Mouse (Mus musculus) megakaryocyte-erythroid progenitor cell, adult 5-6 weeks (primary cell): ENCODE data around the gene Arl4c. TPM values are rescaled to one million over a fixed set of nuclear protein-coding genes. Genes with fewer than 3 reads are reported as not detected.
"Not testable (repeated sequence)": the region's sequence is repeated elsewhere in the genome, so short reads cannot be mapped to it uniquely, and the experiment has no call there.

Experiments used
- ATAC-seq: replicated peaks from 2 replicates; pipeline ENCODE4 v1.8.0; 2016; ENCODE audit warnings: mild to moderate bottlenecking, inconsistent platforms; ENCODE audit not compliant: severe bottlenecking, poor library complexity, low FRiP score, low TSS enrichment
- total RNA-seq, 2 experiments: library from RNA; stranded (forward) in 1 of 2; stranded (reverse) in 1 of 2; fragments of 200-1000, 215-1000 nt in 1 of 2; fragments of >200 nt in 1 of 2; fragmentation: Nextera tagmentation in 1 of 2; gene quantifications; 2 replicates each; pipeline ENCODE4 v1.2.3; 2014 to 2017

Gene Arl4c
- total RNA-seq, 2 experiments from 2014 or later, result 1.6 to 5.9 TPM

DNA sequence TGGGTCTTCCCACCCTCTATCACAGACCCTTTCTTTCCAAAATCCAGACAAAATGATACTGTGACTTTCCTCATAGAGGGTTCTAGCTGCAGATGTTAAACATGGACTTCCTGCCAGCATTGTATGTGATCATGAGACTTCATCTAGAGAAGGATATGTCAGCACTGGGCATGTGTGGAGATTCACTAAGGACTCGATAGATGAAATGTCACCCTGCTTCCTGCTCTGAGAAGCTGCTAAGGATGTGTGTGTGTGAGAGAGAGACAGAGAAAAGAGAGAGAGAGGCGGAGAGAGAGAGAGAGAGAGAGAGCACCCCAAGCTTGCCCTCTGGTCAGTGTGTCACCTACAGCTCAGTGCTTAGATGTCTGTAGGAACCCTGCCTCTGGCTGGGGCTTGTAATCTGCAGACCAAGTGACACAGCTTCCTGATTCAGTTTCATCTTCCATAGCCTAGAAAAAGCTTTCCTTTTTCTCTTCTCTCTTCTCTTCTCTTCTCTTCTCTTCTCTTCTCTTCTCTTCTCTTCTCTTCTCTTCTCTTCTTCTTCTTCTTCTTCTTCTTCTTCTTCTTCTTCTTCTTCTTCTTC lies 65.4 kb downstream of the Arl4c start:
- ATAC-seq, result not testable (repeated sequence)

- no peak for ATAC-seq
Observed at GRCm38 (mm10) chr1:88635659-88636058, 66.4 kb downstream of the Arl4c start.

DNA sequence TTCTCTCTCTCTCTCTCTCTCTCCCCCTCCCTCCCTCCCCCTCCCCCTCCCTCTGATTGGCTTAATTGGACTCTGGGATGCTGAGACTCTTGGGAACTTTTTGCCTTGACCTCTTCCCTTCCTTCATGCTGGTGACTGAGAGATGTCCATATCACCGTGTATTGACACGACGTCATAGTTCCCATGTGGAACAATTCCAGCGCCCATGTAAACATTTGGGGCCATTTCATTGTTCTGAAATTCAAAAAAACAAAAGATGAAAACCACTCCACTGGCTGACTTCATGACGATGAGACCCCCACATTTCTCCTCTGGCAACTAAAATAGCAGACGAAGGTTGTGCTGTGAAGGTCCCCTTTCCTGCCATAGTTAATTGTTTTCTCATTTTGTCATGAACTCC lies 69.2 kb downstream of the Arl4c start:
- ATAC-seq, result no peak

DNA sequence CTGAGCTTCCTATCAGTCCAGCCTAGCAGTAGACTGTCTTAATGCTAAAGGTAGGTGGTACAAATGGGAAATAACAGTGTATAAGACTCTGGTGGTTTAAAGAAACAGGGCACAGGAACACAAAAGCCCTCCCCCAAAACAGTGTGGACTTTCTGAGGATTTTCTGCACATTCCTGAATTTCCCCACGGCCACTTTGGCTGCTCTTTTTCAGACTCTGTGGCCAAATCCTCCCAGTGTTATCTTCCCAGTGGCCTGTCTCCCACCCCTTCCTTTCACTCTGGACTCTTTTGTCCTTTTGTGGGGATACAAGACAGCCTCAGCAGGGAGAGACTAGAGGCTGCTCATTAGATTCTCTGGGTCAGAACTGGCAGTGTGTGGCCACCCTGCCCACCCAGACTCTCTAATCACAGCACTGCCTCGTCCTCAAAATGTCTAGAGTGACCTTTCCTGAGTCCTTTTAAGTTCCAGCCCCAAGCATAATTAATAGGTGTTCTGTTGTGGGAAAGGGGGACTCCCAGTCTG lies 72.0 kb downstream of the Arl4c start:
- no peak for ATAC-seq

GRCm38 (mm10) chr1:88625190-88625589 lies 76.8 kb downstream of the Arl4c start:
- ATAC-seq, result no peak

- ATAC-seq, result no peak
Observed at GRCm38 (mm10) chr1:88624376-88624775, 77.6 kb downstream of the Arl4c start.

DNA sequence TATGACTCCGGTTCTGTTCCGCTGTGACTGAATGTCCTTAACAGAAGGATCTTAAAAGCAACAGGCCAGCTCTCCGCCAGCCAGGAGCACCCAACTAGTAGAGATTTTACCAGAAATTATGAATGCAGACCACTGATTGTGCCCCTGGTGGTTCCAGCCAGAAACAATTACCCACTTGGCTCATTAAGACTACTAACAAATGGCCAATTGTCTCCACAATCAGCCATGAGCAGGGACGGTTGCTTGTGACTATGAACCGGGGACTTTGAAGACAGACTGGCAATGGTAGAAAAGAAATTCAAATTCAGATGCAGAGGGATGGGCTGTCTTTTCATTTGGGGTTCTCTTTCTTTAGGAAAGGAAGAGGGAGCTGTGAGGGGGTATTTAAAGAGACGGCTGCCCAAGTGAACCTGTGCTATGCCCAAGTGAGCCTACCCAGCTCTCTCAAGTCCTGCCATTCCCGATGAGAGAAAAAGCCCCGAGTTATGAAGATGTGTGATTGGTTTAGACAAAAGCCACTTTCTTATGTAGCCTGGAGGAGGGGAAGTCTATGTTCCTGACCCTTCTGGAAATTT lies 78.4 kb downstream of the Arl4c start:
- no peak for ATAC-seq

Other genes starting within 250 kb of the Arl4c start
- gene Glrp1, start 192.2 kb downstream of the Arl4c start, total RNA-seq (2014; fragmentation: Nextera tagmentation), result 1.7 TPM in 1 of 2 replicates, not detected in the other
- 0.23 and 1.6 TPM in 2 replicates for gene Glrp1, start 192.2 kb downstream of the Arl4c start, total RNA-seq (2017)